Mouse (Mus musculus) c-Kit-negative CD71-positive TER-119-positive erythroid progenitor cells, embryonic 14.5 days (primary cell): ENCODE data around the gene Baz2b.

ENCODE experiments used
- DNase-seq: peaks from one replicate; pipeline ENCODE4 v3.0.0-alpha.2; 2013; ENCODE audit warnings: low read depth, low spot score

Gene Baz2b

DNA sequence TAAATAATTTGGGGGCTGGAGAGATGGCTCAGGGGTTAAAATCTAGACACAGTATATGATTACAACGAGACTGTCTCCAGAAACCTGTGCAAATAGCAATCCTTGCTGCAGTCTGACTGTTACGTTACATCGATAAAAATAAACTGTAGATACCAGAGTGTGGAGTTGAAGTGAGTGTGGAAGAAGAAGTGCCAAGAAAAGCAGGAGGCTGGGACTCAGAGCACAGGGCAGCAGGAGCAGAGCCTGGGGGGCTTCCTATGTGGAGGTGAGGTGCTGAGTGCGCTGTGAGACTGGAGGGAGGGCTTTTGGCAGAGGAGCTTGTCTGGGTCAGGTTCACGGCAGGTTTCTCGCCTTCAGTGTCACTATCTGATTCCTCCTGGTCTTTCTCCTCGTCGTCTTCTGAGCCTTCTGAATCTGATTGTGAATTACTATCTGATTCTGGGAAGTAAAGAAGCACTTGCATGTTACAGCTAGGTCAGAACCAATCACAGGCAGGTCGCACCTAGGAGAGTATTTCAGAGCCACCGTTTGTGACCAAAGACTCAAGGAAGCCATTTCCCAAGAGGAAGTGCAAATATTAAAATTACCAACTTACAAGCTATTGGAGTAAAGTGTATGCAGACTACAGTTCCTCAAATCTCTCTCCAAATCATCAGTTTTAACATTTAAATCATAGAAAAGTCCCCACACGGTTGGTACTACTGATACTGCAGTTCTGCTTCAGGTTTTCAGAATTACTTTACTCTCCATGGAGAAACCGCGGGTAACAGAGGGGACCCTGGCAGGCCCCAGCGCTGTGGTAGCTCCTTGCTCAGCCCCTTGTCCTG is 249.8 kb downstream of the Baz2b start:
- no peak for DNase-seq

DNA sequence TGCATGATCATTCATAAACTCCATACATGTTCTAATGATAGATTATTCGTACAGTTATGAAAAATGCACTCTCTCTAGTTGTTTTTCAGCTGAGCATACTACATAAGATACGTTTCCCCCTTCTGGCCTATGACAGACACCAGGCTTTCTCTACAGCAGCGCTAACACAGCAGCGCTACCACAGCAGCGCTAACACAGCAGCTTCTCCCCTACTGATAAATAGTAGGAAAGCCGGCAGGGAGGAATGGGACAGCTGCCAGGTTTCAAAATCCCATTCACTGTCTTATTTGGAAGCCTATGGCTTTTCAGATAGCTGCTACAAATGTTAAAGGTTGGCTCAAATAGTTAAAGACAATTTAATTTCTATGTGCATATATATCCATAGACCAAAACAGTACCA is 251.1 kb downstream of the Baz2b start:
- no peak for DNase-seq

DNA sequence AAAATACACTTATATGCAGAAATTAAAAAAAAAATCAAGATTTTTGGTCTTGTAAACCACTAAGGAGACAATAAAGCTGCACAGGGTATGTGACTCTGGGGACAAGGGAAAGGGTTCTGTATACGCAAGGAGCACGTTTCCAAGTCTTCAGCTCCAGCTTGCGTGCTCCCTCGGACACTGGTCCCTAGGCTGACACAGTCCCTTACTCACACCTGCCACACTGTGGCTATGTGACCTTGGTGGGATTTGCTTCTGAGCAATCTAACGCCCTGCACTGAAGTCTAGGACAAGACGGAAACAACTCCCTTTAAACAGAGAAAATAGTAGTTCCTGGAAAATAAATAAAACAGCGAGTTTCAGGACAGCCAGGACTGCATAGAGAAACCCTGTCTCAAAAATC is 253.7 kb downstream of the Baz2b start:
- DNase-seq, result no peak

DNA sequence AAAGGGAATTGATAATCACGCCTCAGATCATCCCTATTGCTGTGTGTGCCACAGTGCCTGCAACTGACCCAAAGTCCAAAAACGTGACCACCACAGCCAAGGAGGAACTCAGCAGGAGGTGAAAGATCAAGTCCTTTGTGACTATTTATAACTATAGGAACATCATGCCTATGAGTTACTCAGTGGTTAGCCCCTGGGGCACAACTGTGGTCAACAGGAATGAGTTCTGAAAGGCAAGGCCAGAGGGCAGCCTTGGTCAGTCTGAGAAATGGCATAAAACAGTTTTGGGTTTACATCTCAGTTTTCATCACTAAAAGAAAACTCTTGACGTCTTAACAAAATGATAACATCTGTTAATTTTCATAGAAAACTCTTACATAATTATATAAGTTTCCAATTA is 254.8 kb downstream of the Baz2b start:
- no peak for DNase-seq

DNA sequence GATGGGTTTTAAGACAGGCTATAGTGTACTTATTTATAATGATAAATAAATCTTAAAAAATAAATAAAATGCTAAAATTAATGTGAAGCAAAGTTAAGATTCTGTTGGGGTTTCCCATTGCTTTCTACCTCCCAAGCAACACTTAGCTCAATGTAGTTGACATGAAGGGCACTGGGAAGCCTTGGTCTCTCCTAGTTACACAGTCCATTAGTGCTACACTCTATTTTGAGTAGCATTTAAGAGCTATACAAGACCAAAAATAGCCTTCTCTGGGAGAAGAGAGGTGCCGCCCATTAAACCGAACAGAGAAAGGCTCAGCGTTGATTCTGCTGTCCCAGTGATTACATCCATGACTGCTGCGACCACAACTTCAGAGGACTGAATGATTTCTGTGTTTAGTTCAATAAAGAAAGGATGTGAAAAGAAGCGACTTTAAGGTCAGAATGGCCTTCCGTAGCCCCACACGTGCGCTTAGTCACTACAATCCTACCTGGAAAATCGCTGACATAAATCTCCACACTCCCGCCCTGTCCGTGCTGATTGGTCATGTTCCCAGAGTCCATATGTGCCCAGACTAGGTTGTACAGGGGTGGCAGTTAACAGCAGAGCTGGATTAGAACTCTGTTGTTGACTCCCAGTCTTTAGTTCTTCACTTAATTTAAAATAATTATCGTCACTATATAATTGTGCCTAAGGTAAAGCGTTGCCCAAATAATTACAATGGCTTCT is 257.2 kb downstream of the Baz2b start:
- no peak for DNase-seq

DNA sequence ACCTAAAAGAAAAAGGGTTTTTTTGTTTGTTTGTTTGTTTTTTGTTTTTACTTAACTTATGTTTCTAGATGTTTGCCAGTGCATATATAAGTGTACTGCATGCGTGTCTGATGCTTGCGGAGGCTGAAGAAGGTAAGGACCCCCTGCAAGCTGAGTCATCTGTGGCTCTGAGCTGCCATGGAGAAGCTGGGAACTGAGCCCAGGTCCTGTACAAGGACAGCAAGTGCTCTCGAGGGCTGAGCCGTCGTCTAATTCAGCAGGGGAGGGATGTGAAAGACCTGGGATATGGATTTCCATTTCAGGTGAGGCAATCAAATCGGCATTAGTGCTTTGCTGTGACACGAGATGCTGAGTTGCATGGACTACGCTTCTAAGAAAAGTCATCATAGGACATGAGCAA is 257.9 kb downstream of the Baz2b start:
- no peak for DNase-seq

DNA sequence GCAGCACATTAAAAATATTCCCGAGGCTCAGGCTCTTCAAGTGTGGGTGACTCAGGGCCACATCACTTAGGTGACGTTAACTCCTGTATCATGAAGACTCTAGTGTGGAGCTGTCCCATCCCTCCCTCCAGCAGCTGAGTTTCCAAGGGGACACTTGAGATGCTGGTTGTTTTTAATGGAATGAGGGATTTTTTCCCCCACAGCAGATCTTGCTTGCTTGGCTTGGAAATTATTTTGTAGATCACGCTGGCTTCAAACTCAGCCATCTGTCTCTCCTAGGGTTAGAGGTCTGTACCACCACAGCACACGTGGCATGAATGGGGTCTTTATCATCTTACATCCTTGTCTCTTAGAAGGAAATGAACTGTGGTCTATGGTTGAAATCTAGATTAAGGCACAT is 258.5 kb downstream of the Baz2b start:
- no peak for DNase-seq

DNA sequence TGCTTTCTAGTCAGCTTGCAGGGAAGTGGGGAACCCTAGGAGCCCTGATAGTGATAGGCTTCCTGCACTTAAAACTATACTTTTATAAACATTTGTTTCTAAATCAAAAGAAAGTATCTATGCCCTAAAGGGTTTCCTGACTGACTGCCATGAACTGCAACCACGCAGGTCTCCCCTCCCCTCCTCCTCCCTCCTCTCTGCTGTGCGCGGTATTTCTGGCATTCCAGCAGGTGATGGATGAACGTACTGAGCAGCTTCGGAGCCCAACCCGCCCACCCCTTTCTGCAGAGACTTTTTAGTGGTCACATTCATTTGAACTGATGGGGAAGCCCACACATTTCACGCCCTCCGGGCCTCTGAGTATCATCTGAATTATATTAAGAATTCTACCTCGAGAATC is 273.3 kb downstream of the Baz2b start:
- no peak for DNase-seq

DNA sequence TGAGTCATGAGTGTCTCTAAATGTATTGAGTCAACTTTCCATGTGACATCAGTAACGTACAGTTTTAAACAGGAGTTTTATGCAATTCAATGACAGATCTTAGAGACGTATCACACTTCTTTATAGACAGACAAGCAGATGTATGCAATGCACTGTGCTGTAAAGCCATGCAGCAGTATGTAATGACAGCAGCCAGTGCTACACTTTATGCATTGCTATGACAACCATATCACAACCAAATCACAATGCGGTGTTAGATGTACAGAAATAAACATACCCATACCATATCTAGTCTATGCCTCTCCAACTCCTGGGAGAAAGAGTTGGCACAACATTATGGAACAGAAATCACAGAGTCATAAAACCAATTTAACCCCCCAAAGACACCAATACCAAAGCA is 276.5 kb downstream of the Baz2b start:
- DNase-seq, result no peak

DNA sequence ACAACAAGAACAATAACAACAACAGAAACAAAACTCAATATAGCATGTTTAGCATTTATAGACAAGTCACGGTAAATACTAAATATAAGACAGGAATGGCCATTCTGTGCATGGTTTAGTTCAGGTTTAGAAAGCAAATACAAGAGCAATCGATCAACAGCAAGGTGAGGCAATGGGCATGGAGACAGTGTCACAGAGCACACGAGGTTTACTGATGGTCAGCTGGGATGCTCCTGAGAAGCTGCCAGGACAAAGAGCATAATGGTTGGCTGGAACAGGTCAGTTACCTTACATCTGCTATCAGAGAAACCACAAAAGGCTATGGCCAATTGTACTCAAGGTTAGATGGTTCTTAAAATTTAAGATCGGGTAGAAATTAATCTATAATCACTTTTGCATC is 277.4 kb downstream of the Baz2b start:
- no peak for DNase-seq

DNA sequence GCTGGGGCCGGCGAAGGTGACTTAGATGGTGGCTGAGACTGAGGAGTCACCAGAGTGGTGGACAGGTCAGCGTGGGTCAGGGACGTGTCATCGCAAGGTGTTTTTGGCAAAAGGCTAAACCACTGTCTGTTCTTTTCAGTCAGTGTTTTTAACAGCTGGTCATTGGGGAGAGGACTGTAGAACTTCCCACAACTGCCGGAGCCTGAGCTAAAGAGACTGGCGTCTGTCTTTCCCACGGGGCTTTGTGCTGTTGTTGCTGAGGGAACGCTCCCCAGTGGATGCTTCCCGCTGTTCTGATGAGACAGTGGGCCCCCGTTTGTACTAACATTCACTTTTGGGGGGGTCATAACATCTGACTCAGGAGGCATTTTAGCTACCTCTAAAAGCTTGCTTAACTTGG is 296.0 kb downstream of the Baz2b start:
- DNase-seq, result no peak

DNA sequence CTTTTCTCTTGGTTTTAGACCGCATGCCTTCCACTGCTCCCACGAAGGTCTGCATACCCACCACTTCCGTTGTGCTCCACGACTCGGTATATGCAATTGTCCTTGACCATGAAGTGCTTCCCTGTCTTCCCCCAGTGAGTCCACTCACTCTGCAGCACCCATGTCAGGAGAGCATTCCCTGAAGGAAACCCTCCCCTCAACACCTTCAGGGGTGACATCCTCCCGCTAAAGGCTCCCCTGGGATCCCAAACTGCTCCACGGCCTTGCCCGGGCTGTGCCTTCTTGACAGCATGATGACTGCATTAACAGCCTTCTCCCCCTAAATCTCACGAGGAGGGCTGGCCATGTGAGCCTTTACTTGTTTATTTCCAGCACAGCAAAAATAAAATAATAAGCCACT is 301.6 kb downstream of the Baz2b start:
- DNase-seq, result no peak

DNA sequence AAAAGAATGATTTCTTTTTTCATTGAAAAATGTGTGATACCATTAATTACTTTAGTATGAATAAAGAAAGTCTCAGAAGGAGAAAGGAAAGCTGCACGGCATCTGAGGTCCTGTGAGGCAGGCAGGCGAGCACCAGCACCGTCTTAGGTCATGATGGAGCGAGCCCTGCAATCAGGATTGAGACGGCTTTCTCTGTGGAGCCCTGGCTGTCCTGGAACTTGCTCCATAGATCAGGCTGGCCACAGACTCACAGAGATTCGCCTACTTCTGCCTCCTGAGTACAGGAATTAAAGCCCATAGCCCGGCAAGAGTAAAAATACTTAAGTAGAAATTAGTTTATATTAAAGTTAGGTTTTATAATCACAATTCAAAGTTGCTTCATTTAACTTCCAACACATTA is 305.6 kb downstream of the Baz2b start:
- no peak for DNase-seq

DNA sequence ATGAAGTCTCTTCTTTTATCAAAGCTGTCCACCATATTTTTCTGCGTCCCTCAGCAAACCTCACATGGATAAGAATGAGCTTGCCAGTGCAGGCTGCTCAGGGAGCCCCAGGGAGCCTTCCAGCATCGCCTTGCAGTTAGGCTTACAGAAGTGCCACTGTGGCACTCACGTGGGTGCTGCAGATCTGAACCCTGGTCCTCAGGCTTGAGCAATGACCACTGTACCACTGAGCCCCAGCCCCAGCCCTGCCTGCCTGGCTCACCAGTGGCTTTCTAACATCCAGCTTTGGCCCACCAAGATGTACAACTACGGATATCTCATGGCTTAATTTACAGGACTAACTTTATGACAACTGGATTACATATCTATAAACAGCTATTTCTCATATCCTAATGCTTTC is 311.0 kb downstream of the Baz2b start:
- DNase-seq, result no peak

DNA sequence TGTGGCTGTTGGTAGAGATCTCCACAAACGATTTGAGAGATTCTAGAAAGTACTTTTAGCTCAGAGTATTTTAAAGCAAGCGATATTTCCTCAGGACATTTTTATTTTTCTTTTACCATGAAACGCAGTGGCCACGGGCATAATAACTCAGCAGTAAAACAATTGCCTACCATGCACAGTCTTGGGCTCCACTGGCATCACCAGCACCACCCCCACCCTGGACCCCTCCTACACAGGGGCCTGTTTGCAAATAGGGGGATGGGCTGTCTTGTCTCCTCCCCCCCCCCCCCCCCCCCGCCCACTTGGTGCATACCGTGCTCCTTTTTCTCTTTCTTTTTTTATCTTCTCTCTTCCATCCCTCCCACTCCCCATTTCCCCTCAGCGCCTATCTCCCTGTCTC is 311.5 kb downstream of the Baz2b start:
- DNase-seq, result no peak

DNA sequence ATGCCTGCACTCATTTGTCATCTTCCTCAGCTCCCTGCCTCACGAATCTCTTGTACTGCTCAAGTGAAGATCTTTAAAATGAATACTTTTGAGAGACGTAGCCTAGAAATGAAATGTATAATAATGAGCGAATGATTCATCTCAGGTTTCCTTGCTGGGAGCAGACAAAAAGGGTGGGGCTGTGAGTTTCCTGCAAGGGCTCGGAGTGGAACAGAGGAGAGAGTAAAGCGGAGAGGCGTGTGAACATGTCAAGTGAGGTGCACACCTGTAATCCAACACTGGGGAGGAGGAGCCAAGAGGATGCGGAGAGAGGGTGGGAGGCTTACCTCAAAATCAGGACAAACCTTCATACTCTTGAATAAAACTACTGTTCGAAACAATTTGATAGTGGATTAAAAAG is 312.8 kb downstream of the Baz2b start:
- no peak for DNase-seq

DNA sequence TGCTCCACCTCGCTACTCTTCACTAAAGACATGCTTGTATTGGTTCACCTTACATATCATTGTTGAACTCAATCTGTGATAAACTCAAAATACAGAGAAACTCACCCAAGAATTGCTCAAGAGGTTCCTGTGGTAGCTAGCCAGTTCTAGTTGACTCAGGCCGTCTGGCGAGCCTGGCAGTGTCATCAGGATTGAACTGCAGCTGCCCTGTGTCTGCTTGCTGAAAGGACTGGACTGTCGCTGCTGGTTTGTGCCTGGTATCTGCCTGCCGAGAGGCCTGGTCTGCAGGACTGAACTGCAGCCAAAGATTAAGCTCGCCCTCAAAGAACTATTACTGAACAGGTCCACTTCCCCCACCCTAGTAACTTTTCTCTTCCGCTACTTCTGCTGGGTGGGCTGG is 313.2 kb downstream of the Baz2b start:
- no peak for DNase-seq

DNA sequence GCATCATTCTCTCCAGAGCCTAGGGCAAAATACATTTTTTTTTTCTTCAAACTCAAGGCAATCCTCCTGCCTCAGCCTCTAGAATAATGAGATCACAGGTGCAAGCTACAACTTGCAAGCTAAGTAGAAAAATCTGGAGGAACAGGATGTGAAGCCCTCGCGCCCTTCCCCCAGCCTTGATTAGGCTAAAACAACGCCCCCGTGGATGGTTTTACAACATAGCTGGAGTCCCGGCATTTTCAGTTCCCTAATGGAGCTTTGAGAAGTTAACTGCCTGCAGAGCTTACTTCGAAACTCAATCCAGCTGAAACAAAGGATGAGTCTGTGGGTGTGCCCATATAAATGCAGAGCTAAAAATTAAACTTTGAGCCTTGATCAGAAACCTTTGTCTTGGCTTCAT is 319.9 kb downstream of the Baz2b start:
- no peak for DNase-seq

DNA sequence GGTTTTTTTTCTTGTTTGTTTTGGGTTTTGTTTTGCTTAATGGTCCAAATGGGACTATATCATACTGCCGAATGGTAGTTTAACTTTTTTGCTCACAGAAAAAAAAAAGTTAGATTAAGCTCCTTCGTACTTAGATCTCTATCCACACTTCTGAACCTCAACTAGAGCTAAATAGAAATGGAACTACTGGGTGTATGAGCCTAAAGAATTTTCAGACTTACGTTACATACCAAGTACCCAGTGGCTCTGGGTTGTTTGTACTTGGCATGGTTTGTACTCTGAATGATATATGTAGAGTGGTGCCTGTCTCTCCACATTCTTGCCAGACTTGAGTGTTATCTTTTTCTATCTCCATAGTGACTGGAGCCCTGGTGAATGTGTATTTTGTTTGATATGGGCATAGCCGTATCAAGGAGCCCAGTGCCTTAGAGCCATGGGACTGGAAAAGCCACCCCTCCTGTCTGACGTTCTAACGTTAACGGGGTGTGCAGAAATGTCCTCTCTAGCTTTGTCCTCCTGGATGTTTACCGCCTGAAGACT is 326.8 kb downstream of the Baz2b start:
- DNase-seq, result no peak

DNA sequence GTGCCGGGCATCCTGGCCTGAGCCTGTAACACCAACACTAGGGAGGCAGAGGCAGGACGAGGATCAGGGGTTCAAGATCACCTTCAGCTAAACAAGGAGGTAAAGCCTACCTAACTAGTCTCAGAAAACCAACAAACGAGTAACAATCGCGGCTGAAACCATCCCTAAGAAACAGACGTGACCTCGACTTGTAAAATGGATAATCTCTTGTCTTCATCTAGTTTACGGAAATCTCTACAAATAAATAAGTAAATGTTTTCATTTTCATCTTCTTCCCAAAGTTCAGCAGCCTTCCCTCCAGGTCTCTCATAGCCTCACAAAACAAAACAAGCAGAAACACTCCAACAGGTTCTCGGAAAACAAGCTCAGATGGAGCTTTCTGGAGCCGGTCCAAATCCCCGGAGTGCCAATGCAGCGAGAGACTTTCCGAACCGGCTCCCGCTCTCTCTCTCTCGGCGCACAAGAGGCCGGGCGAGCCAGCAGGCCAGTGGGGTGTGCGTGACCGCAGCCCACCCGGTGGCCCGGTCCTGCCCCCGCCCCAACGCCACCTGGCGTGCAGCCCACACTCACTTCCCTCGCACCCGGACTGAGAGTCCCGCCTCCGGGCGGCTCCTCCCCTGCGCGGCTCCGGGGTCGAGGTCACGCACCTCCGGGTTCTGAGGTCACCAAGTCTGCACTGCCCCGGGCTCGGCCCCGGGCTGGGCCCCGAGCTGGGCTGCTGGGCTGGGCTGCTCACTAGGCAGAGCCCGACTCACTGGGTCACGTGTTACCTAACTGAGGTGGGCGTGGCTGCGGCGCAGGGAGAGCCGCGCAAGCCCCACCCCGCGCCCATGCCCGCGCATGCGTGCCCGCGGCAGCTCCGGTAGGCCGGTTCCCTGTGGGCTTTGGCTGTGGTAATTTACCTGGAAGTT is 327.6 kb downstream of the Baz2b start, which contains the start of gene Wdsub1:
TSS of gene Wdsub1 (minus strand) at position 761 of the 911 bp plus-strand sequence.
- DNase-seq, result peak; percentile 87

DNA sequence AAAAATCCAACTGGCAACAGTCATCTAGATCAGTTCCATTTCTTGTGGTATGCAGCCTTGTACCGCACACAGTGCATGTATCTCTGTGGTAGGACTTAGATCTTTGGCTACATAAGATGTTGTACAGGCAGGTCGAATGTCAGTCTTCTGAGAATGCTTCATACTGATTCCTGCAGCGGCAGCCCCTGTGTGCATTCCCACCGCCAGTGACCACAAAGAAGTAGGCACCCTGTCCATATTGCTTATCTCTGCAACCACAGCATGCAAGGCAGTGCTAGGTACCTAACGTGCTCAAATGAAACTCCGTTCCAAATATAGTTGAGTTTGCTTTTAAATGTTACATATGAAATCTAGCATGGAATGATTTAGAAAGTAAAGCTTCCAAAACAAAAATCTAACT is 328.2 kb downstream of the Baz2b start:
- no peak for DNase-seq

DNA sequence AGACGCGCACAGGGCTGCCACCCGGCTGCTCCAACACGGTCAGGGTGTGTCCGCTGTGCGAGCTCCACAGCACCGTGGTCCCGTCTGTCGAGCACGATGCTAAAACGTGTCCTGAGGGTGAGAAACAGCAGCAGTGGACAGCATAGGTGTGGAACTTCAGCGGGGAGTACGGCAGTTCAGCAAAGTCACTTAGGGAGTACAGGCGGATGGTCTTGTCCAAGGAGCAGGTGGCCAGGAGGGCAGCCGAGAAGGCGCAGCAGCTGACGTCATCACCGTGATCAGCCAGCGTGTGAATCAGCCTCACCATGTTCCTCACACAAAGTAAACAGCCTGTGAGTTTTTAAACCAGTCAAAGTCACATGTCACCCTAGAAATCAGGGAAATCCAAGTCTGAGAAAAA is 331.4 kb downstream of the Baz2b start:
- no peak for DNase-seq
